Mouse (Mus musculus) MEL (cell line): ENCODE data around the gene Cdk15. TPM values are rescaled to one million over a fixed set of nuclear protein-coding genes. Genes with fewer than 3 reads are reported as not detected.

ENCODE experiments used
- DNase-seq: peaks from one replicate; pipeline ENCODE4 v3.0.0; 2011; ENCODE audit warnings: low read depth, low spot score
- H3K27ac ChIP-seq: 2 replicates; pipeline ENCODE4 v1.5.1; 2012; ENCODE audit warnings: low read depth, mild to moderate bottlenecking, control low read depth, low read length, moderate library complexity; ENCODE audit not compliant: control insufficient read depth
- H3K27me3 ChIP-seq, 2 experiments: fragments of 150-350 bp in 1 of 2; sonication (generic) in 1 of 2; 2 replicates each; pipeline ENCODE4 v1.6.1; 2012; ENCODE audit warnings: low read length in 2 of 2, mild to moderate bottlenecking in 2 of 2, improper control_type of control experiment in 1 of 2, moderate library complexity in 1 of 2; ENCODE audit not compliant: insufficient read depth in 2 of 2, control insufficient read depth in 1 of 2
- H3K36me3 ChIP-seq, 2 experiments: 2 replicates each; pipeline ENCODE4 v1.6.1; 2012 to 2014; ENCODE audit warnings: low read length in 2 of 2, improper control_type of control experiment in 1 of 2, inconsistent platforms in 1 of 2, mild to moderate bottlenecking in 1 of 2; ENCODE audit not compliant: insufficient read depth in 2 of 2, control insufficient read depth in 1 of 2
- H3K4me1 ChIP-seq, 2 experiments: fragments of 150-350 bp in 1 of 2; sonication (generic) in 1 of 2; 2 replicates each; pipeline ENCODE4 v1.6.1; 2012; ENCODE audit warnings: low read length in 2 of 2, improper control_type of control experiment in 1 of 2, mild to moderate bottlenecking in 1 of 2; ENCODE audit not compliant: insufficient read depth in 2 of 2, control insufficient read depth in 1 of 2
- H3K4me3 ChIP-seq, 2 experiments: fragments of 150-350 bp in 1 of 2; sonication (generic) in 1 of 2; 2 replicates each; pipeline ENCODE4 v1.5.1; 2012; ENCODE audit warnings: low read depth in 2 of 2, low read length in 2 of 2, mild to moderate bottlenecking in 2 of 2, moderate library complexity in 2 of 2, control low read depth in 1 of 2, improper control_type of control experiment in 1 of 2; ENCODE audit not compliant: control insufficient read depth in 1 of 2, insufficient read depth in 1 of 2
- H3K79me2 ChIP-seq: 2 replicates; pipeline ENCODE4 v1.6.1; 2012; ENCODE audit warnings: mild to moderate bottlenecking, low read length, moderate library complexity; ENCODE audit not compliant: control insufficient read depth, poor library complexity, insufficient read depth
- H3K9ac ChIP-seq: 2 replicates; pipeline ENCODE4 v1.6.1; 2012; ENCODE audit warnings: low read depth, mild to moderate bottlenecking, control low read depth, low read length, moderate library complexity; ENCODE audit not compliant: control insufficient read depth, poor library complexity, severe bottlenecking
- H3K9me3 ChIP-seq: fragments of 150-350 bp; sonication (generic); replicated peaks from 2 replicates; pipeline ENCODE4 v1.6.1; 2012; ENCODE audit warnings: mild to moderate bottlenecking, low read length, improper control_type of control experiment, moderate library complexity; ENCODE audit not compliant: insufficient read depth
- BHLHE40 ChIP-seq: IDR thresholded peaks from 2 replicates; pipeline ENCODE4 v1.6.1; 2012; ENCODE audit warnings: low read depth, mild to moderate bottlenecking, inconsistent platforms, low read length, improper control_type of control experiment, borderline replicate concordance
- CTCF ChIP-seq, 3 experiments: IDR thresholded peaks in 2 of 3; conservative IDR thresholded peaks in 1 of 3; 2 replicates each; pipeline ENCODE4 v1.5.1; 2011 to 2012; ENCODE audit warnings: low read length in 3 of 3, low read depth in 2 of 3, mild to moderate bottlenecking in 2 of 3, improper control_type of control experiment in 1 of 3, inconsistent platforms in 1 of 3, mixed read lengths in 1 of 3, moderate library complexity in 1 of 3; ENCODE audit not compliant: control insufficient read depth in 1 of 3, insufficient read depth in 1 of 3, poor library complexity in 1 of 3, severe bottlenecking in 1 of 3
- EP300 ChIP-seq, 2 experiments: IDR thresholded peaks; 2 replicates each; pipeline ENCODE4 v1.6.1; 2011; ENCODE audit warnings: improper control_type of control experiment in 2 of 2, low read length in 2 of 2, low read depth in 1 of 2, mild to moderate bottlenecking in 1 of 2
- ETS1 ChIP-seq: IDR thresholded peaks from 2 replicates; pipeline ENCODE4 v1.6.1; 2012; ENCODE audit warnings: low read depth, mild to moderate bottlenecking, inconsistent platforms, low read length, improper control_type of control experiment, moderate library complexity
- GABPA ChIP-seq: IDR thresholded peaks from 2 replicates; pipeline ENCODE4 v1.6.1; 2012; ENCODE audit warnings: low read depth, mild to moderate bottlenecking, inconsistent platforms, low read length, improper control_type of control experiment, moderate library complexity
- GATA1 ChIP-seq: IDR thresholded peaks from 2 replicates; pipeline ENCODE4 v1.6.1; 2011; ENCODE audit warnings: low read depth, low read length, improper control_type of control experiment
- HCFC1 ChIP-seq: IDR thresholded peaks from 2 replicates; pipeline ENCODE4 v1.6.1; 2012; ENCODE audit warnings: low read depth, mild to moderate bottlenecking, inconsistent platforms, low read length, improper control_type of control experiment, moderate library complexity
- JUND ChIP-seq: IDR thresholded peaks from 2 replicates; pipeline ENCODE4 v1.6.1; 2011; ENCODE audit warnings: low read depth, mild to moderate bottlenecking, improper control_type of control experiment, low read length
- MAX ChIP-seq: IDR thresholded peaks from 2 replicates; pipeline ENCODE4 v1.6.1; 2011; ENCODE audit warnings: low read length, improper control_type of control experiment
- MEF2A ChIP-seq: IDR thresholded peaks from 2 replicates; pipeline ENCODE4 v1.6.1; 2014; ENCODE audit warnings: low read depth, mild to moderate bottlenecking, inconsistent platforms, low read length, improper control_type of control experiment; ENCODE audit not compliant: poor library complexity, insufficient replicate concordance, severe bottlenecking; ENCODE audit errors: extremely low read depth
- MXI1 ChIP-seq: IDR thresholded peaks from 2 replicates; pipeline ENCODE4 v1.6.1; 2011; ENCODE audit warnings: mild to moderate bottlenecking, low read depth, low read length, improper control_type of control experiment
- MYB ChIP-seq: IDR thresholded peaks from 2 replicates; pipeline ENCODE4 v1.6.1; 2011; ENCODE audit warnings: mild to moderate bottlenecking, low read depth, low read length, improper control_type of control experiment
- MYC ChIP-seq: IDR thresholded peaks from 2 replicates; pipeline ENCODE4 v1.6.1; 2011; ENCODE audit warnings: low read depth, mild to moderate bottlenecking, low read length, improper control_type of control experiment, moderate library complexity
- NELFE ChIP-seq: IDR thresholded peaks from 2 replicates; pipeline ENCODE4 v1.6.1; 2011; ENCODE audit warnings: low read depth, low read length, improper control_type of control experiment
- NRF1 ChIP-seq: IDR thresholded peaks from 2 replicates; pipeline ENCODE4 v1.6.1; 2014; ENCODE audit warnings: low read depth, mild to moderate bottlenecking, inconsistent platforms, low read length, improper control_type of control experiment, moderate library complexity; ENCODE audit not compliant: poor library complexity, insufficient read depth, severe bottlenecking
- POLR2A ChIP-seq, 2 experiments: IDR thresholded peaks; 2 replicates each; pipeline ENCODE4 v1.6.1; 2011 to 2012; ENCODE audit warnings: low read length in 2 of 2, mild to moderate bottlenecking in 2 of 2, control low read depth in 1 of 2, improper control_type of control experiment in 1 of 2, low read depth in 1 of 2, moderate library complexity in 1 of 2; ENCODE audit not compliant: control insufficient read depth in 1 of 2, insufficient read depth in 1 of 2, poor library complexity in 1 of 2
- POLR2AphosphoS5 ChIP-seq: IDR thresholded peaks from 2 replicates; pipeline ENCODE4 v1.6.1; 2012; ENCODE audit warnings: low read depth, borderline replicate concordance, mild to moderate bottlenecking, inconsistent platforms, low read length, moderate library complexity, mixed read lengths
- RAD21 ChIP-seq: IDR thresholded peaks from 2 replicates; pipeline ENCODE4 v1.6.1; 2011; ENCODE audit warnings: mild to moderate bottlenecking, low read depth, low read length, improper control_type of control experiment
- SIN3A ChIP-seq: IDR thresholded peaks from 2 replicates; pipeline ENCODE4 v1.6.1; 2012; ENCODE audit warnings: low read length, improper control_type of control experiment, inconsistent platforms
- UBTF ChIP-seq: IDR thresholded peaks from 2 replicates; pipeline ENCODE4 v1.6.1; 2012; ENCODE audit warnings: low read depth, mild to moderate bottlenecking, inconsistent platforms, low read length, improper control_type of control experiment, moderate library complexity, borderline replicate concordance; ENCODE audit not compliant: insufficient read depth
- USF2 ChIP-seq, 2 experiments: IDR thresholded peaks; 2 replicates each; pipeline ENCODE4 v1.6.1; 2011 to 2012; ENCODE audit warnings: improper control_type of control experiment in 2 of 2, low read length in 2 of 2, borderline replicate concordance in 1 of 2, inconsistent platforms in 1 of 2, low read depth in 1 of 2, mild to moderate bottlenecking in 1 of 2; ENCODE audit not compliant: insufficient read depth in 1 of 2
- ZKSCAN1 ChIP-seq: IDR thresholded peaks from 2 replicates; pipeline ENCODE4 v1.6.1; 2012; ENCODE audit warnings: low read depth, mild to moderate bottlenecking, inconsistent platforms, low read length, improper control_type of control experiment, moderate library complexity
- ZMIZ1 ChIP-seq: IDR thresholded peaks from 2 replicates; pipeline ENCODE4 v1.6.1; 2012; ENCODE audit warnings: low read depth, mild to moderate bottlenecking, inconsistent platforms, low read length, improper control_type of control experiment, moderate library complexity
- polyA plus RNA-seq, 2 experiments: library from polyadenylated mRNA; stranded (reverse) in 1 of 2; unstranded in 1 of 2; fragments of >175 nt in 1 of 2; fragments of >200 nt in 1 of 2; gene quantifications; 2 replicates each; pipeline versions ENCODE4 v1.2.1 to v1.2.4; 2012; ENCODE audit warnings: low replicate concordance in 2 of 2, low read depth in 1 of 2; ENCODE audit not compliant: insufficient read length in 2 of 2, insufficient read depth in 1 of 2, missing spikeins in 1 of 2
- total RNA-seq: library from RNA; depleted of rRNA; stranded (reverse); fragments of 300-350 nt; gene quantifications from 2 replicates; pipeline ENCODE4 v1.2.3, GENCODE M21; 2012

Gene Cdk15
- total and polyA plus RNA-seq, 3 experiments = not detected

DNA sequence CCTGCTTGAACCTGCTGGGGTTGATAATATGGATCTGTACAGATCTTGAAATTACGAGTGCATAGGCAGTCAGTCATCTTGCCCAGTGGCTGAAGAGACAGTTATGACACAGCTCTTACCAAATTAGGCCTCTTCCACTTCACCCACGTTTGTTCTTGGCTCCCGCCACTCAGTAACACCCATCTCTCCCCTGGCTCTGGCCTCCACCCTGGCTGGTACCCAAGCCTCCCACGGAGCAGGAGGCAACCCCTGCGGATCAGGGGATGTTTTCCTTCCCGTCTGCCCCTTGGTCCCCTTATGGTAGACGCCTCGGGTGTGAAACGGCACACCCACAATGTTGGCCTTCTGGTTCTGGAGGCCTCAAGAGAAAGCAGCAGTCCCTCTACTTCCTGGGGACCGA is 124.2 kb downstream of the Cdk15 start:
- Histone ChIP-seq H3K36me3 (peaks cover 0 to 19% of the 10 kb centered on the region in 2 experiments; a peak in 2 of 4 replicates), H3K4me1 (peaks cover 12 to 28% of the 10 kb centered on the region in 2 experiments), H3K4me3 (no peak overlapping the region), H3K79me2 (no peaks in the 10 kb centered on the region), H3K27ac (no peak overlapping the region), H3K27me3 (no peaks in the 10 kb centered on the region), H3K9me3 (no peaks in the 10 kb centered on the region), H3K9ac (no peak overlapping the region)
- TF ChIP-seq USF2 (IDR thresholded peaks at IDR 0.05; ENCODE audit: borderline replicate concordance in 1 of 2, insufficient read depth in 1 of 2, low read depth in 1 of 2, low read length in 2 of 2) (no peak), ETS1 (no peak), POLR2A (IDR thresholded peaks at IDR 0.05; ENCODE audit: control insufficient read depth in 1 of 2, insufficient read depth in 1 of 2, low read depth in 1 of 2, low read length in 2 of 2, poor library complexity in 1 of 2) (no peak), HCFC1 (no peak), MYC (no peak), BHLHE40 (no peak), GABPA (no peak), UBTF (no peak), EP300 (IDR thresholded peaks at IDR 0.05; ENCODE audit: low read depth in 1 of 2, low read length in 2 of 2) (no peak), RAD21 (no peak), NELFE (no peak), MEF2A (no peak), MAX (no peak), ZMIZ1 (no peak), CTCF (IDR thresholded peaks at IDR 0.05 in 2 of 3, conservative IDR thresholded peaks at IDR 0.05 in 1 of 3; ENCODE audit: control insufficient read depth in 1 of 3, insufficient read depth in 1 of 3, low read depth in 2 of 3, low read length in 3 of 3, poor library complexity in 1 of 3, severe bottlenecking in 1 of 3) (no peak), MXI1 (no peak)
- no peak for DNase-seq

DNA sequence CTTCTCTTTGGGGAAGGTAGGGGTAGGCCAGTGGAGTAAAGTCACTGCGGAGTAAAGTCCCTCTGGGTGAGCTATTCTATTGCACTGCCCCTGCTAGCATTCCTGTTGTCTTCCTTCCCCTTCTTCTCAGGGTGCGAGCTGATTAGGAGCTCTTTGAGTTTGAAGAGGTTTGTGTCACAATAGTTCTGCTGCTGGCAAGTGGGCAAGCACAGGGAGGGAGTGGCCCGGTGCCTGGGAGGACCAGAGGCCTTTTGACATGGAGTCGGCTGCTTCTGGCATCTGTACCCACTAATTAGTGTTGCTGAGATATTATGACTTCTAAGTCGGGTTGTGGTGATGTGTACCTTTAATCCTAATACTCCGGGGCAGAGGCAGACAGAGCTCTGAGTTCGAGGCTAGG is 124.8 kb downstream of the Cdk15 start:
- DNase-seq = no peak
- Histone ChIP-seq H3K4me1 (peaks cover 8 to 22% of the 10 kb centered on the region in 2 experiments), H3K4me3 (no peak overlapping the region), H3K9me3 (no peaks in the 10 kb centered on the region), H3K36me3 (peaks cover 0 to 13% of the 10 kb centered on the region in 2 experiments; a peak in 2 of 4 replicates), H3K9ac (no peak overlapping the region), H3K27me3 (no peaks in the 10 kb centered on the region), H3K79me2 (no peaks in the 10 kb centered on the region), H3K27ac (no peak overlapping the region)
- no peak for TF ChIP-seq MYC
- no peak for TF ChIP-seq ETS1
- no peak for TF ChIP-seq NRF1
- TF ChIP-seq GABPA = no peak
- TF ChIP-seq SIN3A = no peak
- no peak for TF ChIP-seq JUND
- TF ChIP-seq HCFC1 = no peak
- TF ChIP-seq USF2 (IDR thresholded peaks at IDR 0.05; ENCODE audit: borderline replicate concordance in 1 of 2, insufficient read depth in 1 of 2, low read depth in 1 of 2, low read length in 2 of 2) = no peak
- TF ChIP-seq POLR2AphosphoS5 = no peak
- no peak for TF ChIP-seq MYB
- no peak for TF ChIP-seq ZKSCAN1
- TF ChIP-seq GATA1 = no peak
- no peak for TF ChIP-seq MAX
- TF ChIP-seq CTCF (IDR thresholded peaks at IDR 0.05 in 2 of 3, conservative IDR thresholded peaks at IDR 0.05 in 1 of 3; ENCODE audit: control insufficient read depth in 1 of 3, insufficient read depth in 1 of 3, low read depth in 2 of 3, low read length in 3 of 3, poor library complexity in 1 of 3, severe bottlenecking in 1 of 3) = no peak
